ENCODE assay signal across 8 mouse cellular contexts in genomic region chr1:105988903-105989639, GRCm38 (mm10). TPM values are rescaled to one million over a fixed set of nuclear protein-coding genes. Genes with fewer than 3 reads are reported as not detected.
A peak's percentile ranks its signal among the peaks of the same experiment; 100 is the strongest.
DNase-seq lines count a peak whose midpoint lies in the region; ATAC-seq and TF ChIP-seq lines count a peak whose summit lies in the region.

No protein-coding gene starts in this region.

- H3K27ac ChIP-seq in heart, embryonic 10.5 days, result peak overlapping the region; percentile 96; the same call in 1 of the 2 replicates
- no peak overlapping the region for H3K27ac ChIP-seq in forebrain, embryonic 16.5 days (ENCODE audit: low read length)
- peak overlapping the region; percentile 99; the same call in 1 of the 2 replicates for H3K27ac ChIP-seq in liver, postnatal 0 days (ENCODE audit: low read depth)

- H3K9me3 ChIP-seq in heart, embryonic 10.5 days, result no peaks in the 10 kb centered on the region
- no peaks in the 10 kb centered on the region for H3K9me3 ChIP-seq in E14TG2a.4 (ENCODE audit: low read length)
- no peaks in the 10 kb centered on the region for H3K9me3 ChIP-seq in forebrain, embryonic 16.5 days (ENCODE audit: control insufficient read depth, low read length)
- H3K9me3 ChIP-seq in liver, postnatal 0 days (ENCODE audit: low read length), result no peaks in the 10 kb centered on the region

- no peak for ATAC-seq in forebrain, embryonic 16.5 days
- ATAC-seq in liver, postnatal 0 days, result no peak

- H3K27me3 ChIP-seq in heart, embryonic 10.5 days (ENCODE audit: insufficient read depth, poor library complexity, severe bottlenecking), result no peaks in the 10 kb centered on the region
- H3K27me3 ChIP-seq in E14TG2a.4 (ENCODE audit: insufficient read depth, low read length), result peaks cover 15% of the 10 kb centered on the region
- no peaks in the 10 kb centered on the region for H3K27me3 ChIP-seq in forebrain, embryonic 16.5 days (replicated peaks; ENCODE audit: control insufficient read depth, insufficient read depth, low read length)
- no peaks in the 10 kb centered on the region for H3K27me3 ChIP-seq in liver, postnatal 0 days (ENCODE audit: insufficient read depth, low read length)

- H3K4me3 ChIP-seq in heart, embryonic 10.5 days, result peak overlapping the region; percentile 87
- H3K4me3 ChIP-seq in E14TG2a.4 (replicated peaks; ENCODE audit: low read length), result peak overlapping the region; percentile 89
- H3K4me3 ChIP-seq in forebrain, embryonic 16.5 days (replicated peaks; ENCODE audit: low read length), result peak overlapping the region; percentile 64; the same call in 1 of the 2 replicates
- peak overlapping the region; percentile 89 for H3K4me3 ChIP-seq in liver, postnatal 0 days (ENCODE audit: low read depth, low read length)

- peaks cover 32% of the 10 kb centered on the region for H3K4me1 ChIP-seq in heart, embryonic 10.5 days
- peaks cover 29% of the 10 kb centered on the region for H3K4me1 ChIP-seq in E14TG2a.4 (replicated peaks; ENCODE audit: low read depth, low read length)
- peaks cover 15% of the 10 kb centered on the region for H3K4me1 ChIP-seq in forebrain, embryonic 16.5 days (replicated peaks; ENCODE audit: control insufficient read depth, insufficient read depth, low read length)
- H3K4me1 ChIP-seq in liver, postnatal 0 days (ENCODE audit: insufficient read depth), result peaks cover 20% of the 10 kb centered on the region

- no peak for TF ChIP-seq EP300 in liver, postnatal 0 days (IDR thresholded peaks at IDR 0.05; ENCODE audit: low read depth)

- H3K9ac ChIP-seq in forebrain, embryonic 16.5 days (replicated peaks; ENCODE audit: low read depth, low read length), result no peak overlapping the region
- H3K9ac ChIP-seq in liver, postnatal 0 days (replicated peaks), result peak overlapping the region; percentile 84

- WGBS in heart, embryonic 10.5 days, result 61% methylated on average over 14 of the region's 14 CpGs
- 71% methylated on average over 14 of the region's 14 CpGs for WGBS in forebrain, embryonic 16.5 days
- WGBS in liver, postnatal 0 days (ENCODE audit: insufficient replicate concordance), result 33% methylated on average over 14 of the region's 14 CpGs

- no peak for TF ChIP-seq CTCF in E14TG2a.4 (conservative IDR thresholded peaks at IDR 0.05; ENCODE audit: low read length)
- no peak for TF ChIP-seq CTCF in liver, postnatal 0 days (IDR thresholded peaks at IDR 0.05; ENCODE audit: low read depth)

- intact Hi-C loops in heart, postnatal 25 days (cut with DNase I), result no loop called here

- peak overlapping the region; percentile 91 for H3K4me2 ChIP-seq in forebrain, embryonic 16.5 days (ENCODE audit: low read length)
- peak overlapping the region; percentile 96 for H3K4me2 ChIP-seq in liver, postnatal 0 days (ENCODE audit: low read depth, low read length)

- no peaks in the 10 kb centered on the region for H3K36me3 ChIP-seq in heart, embryonic 10.5 days
- no peaks in the 10 kb centered on the region for H3K36me3 ChIP-seq in E14TG2a.4 (ENCODE audit: insufficient read depth, low read length)
- no peaks in the 10 kb centered on the region for H3K36me3 ChIP-seq in forebrain, embryonic 16.5 days (ENCODE audit: control insufficient read depth, insufficient read depth)
- H3K36me3 ChIP-seq in liver, postnatal 0 days (replicated peaks; ENCODE audit: insufficient read depth, low read length), result 0 out of 2 replicates have a peak, but pooled peaks cover 2% of the 10 kb centered on the region

- DNase-seq in heart, embryonic 10.5 days (ENCODE audit: low spot score), result no peak
- no peak for DNase-seq in heart, postnatal 25 days (ENCODE audit: low spot score)
- no peak for DNase-seq in liver, postnatal 0 days
- no peak for DNase-seq in layer of hippocampus, adult 11-12 months (ENCODE audit: low spot score)
- no peak for DNase-seq in cerebellum, postnatal 36 days
- DNase-seq in adrenal gland, adult 2 months, result no peak

RNA-seq across cellular contexts. Expression of gene Zcchc2, which starts 1.1 kb away (rescaled TPM):
- 1.8 and 2.4 TPM in 2 replicates for polyA plus RNA-seq in heart, embryonic 10.5 days (2016; fragmentation: Nextera tagmentation; extraction: Ambion mirVana)
- 1 to 10 TPM; 8.2 to 8.5 TPM for total RNA-seq in heart, postnatal 25 days (2021)
- polyA plus RNA-seq in forebrain, embryonic 16.5 days (2015; fragmentation: Nextera tagmentation; extraction: Ambion mirVana), result 1.7 and 2.3 TPM in 2 replicates
- polyA plus RNA-seq in liver, postnatal 0 days (2015; fragmentation: Nextera tagmentation; extraction: Ambion mirVana), result 1.4 and 1.6 TPM in 2 replicates
- 10 to 100 TPM; 13.3 to 21.2 TPM for total RNA-seq in adrenal gland, adult 2 months (2021)
- 17.2 and 18.3 TPM in 2 replicates for polyA plus RNA-seq in adrenal gland, adult 2 months (2012; rRNA removed)
